Mouse (Mus musculus): ENCODE measurements around the gene Tkt. TPM values are rescaled to one million over a fixed set of nuclear protein-coding genes. Genes with fewer than 3 reads are reported as not detected.

Tkt gene
- polyA plus RNA-seq, 1 experiment, result 794 TPM

- H3K27ac ChIP-seq (ENCODE audit: insufficient read depth, low read length), result no peak overlapping the region
- peak overlapping the region; percentile 89 for H3K9ac ChIP-seq (ENCODE audit: low read depth, poor library complexity, severe bottlenecking)
- H3K27me3 ChIP-seq (ENCODE audit: control insufficient read depth, insufficient read depth, low read length, poor library complexity, severe bottlenecking), result no peaks in the 10 kb centered on the region
- peaks cover 1% of the 10 kb centered on the region for H3K4me1 ChIP-seq (ENCODE audit: control insufficient read depth, insufficient read depth, low read length)
- no peaks in the 10 kb centered on the region for H3K9me3 ChIP-seq (replicated peaks; ENCODE audit: control insufficient read depth, insufficient read depth, low read length, poor library complexity, severe bottlenecking)
- peaks cover 16% of the 10 kb centered on the region for H3K36me3 ChIP-seq (ENCODE audit: control insufficient read depth, insufficient read depth, low read length, poor library complexity, severe bottlenecking)
- H3K4me3 ChIP-seq (ENCODE audit: low read depth, low read length), result peak overlapping the region; percentile 86
- TF ChIP-seq CTCF (IDR thresholded peaks at IDR 0.05; ENCODE audit: low read depth, low read length), result no peak
- no peak for TF ChIP-seq EP300 (IDR thresholded peaks at IDR 0.05; ENCODE audit: insufficient read depth, low read depth, low read length)
- TF ChIP-seq POLR2A (IDR thresholded peaks at IDR 0.05; ENCODE audit: insufficient read depth, low read length), result no peak
These were observed 1.6 kb downstream of the Tkt start for GRCm38 (mm10) chr14:30549777-30550149.

DNA sequence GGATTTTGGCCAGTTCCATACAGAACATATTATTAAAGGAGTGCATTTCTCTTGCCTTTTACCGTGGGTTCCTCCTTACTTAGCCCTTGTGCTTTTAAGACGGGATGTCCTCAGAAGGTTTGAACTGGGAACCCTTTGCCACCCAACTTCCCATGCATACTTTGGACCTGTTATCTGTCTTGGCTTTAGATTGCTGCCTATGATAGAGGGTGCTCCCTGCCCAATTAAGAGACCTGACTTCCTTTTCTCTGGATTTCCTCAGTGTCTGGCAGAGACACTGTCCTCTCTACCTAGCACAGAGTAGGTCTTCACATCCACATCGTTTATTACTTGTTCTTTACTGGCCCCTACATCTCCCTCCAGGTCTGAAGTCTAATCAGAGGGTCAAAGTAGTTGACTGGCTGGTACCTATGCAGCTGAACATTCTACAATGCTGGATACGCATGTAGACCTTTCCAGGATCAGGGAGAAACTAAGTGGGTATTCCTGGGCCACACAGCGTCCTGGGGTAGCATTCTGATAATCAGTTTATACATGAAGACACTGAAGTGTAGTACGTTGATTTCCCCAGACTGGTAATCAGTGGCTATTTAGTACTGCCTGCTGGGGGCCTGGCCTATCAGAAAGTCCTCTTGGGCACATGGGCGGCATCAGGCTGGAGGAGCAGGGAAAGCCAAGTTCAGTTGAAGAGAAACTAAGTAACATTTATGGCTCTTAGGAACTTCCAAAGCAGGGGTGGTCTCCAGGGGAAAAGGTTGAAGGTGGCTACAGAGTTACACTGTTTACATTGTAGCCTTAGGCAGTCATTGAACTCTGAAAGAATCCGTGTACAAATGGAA is 2.3 kb downstream of the Tkt start:
- Histone ChIP-seq H3K4me3 (ENCODE audit: low read depth, low read length) (peak overlapping the region; percentile 86), H3K27ac (ENCODE audit: insufficient read depth, low read length) (no peak overlapping the region), H3K9me3 (replicated peaks; ENCODE audit: control insufficient read depth, insufficient read depth, low read length, poor library complexity, severe bottlenecking) (no peaks in the 10 kb centered on the region), H3K9ac (ENCODE audit: low read depth, poor library complexity, severe bottlenecking) (peak overlapping the region; percentile 89), H3K4me1 (ENCODE audit: control insufficient read depth, insufficient read depth, low read length) (peaks cover 1% of the 10 kb centered on the region), H3K36me3 (ENCODE audit: control insufficient read depth, insufficient read depth, low read length, poor library complexity, severe bottlenecking) (peaks cover 16% of the 10 kb centered on the region), H3K27me3 (ENCODE audit: control insufficient read depth, insufficient read depth, low read length, poor library complexity, severe bottlenecking) (no peaks in the 10 kb centered on the region)
- TF ChIP-seq EP300 (IDR thresholded peaks at IDR 0.05; ENCODE audit: insufficient read depth, low read depth, low read length) (no peak), CTCF (IDR thresholded peaks at IDR 0.05; ENCODE audit: low read depth, low read length) (no peak), POLR2A (IDR thresholded peaks at IDR 0.05; ENCODE audit: insufficient read depth, low read length) (no peak)

GRCm38 (mm10) chr14:30551509-30551908 is 3.4 kb downstream of the Tkt start:
- Histone ChIP-seq H3K36me3 (ENCODE audit: control insufficient read depth, insufficient read depth, low read length, poor library complexity, severe bottlenecking) (peaks cover 22% of the 10 kb centered on the region), H3K9ac (ENCODE audit: low read depth, poor library complexity, severe bottlenecking) (no peak overlapping the region), H3K27me3 (ENCODE audit: control insufficient read depth, insufficient read depth, low read length, poor library complexity, severe bottlenecking) (no peaks in the 10 kb centered on the region), H3K4me3 (ENCODE audit: low read depth, low read length) (no peak overlapping the region), H3K9me3 (replicated peaks; ENCODE audit: control insufficient read depth, insufficient read depth, low read length, poor library complexity, severe bottlenecking) (no peaks in the 10 kb centered on the region), H3K4me1 (ENCODE audit: control insufficient read depth, insufficient read depth, low read length) (peaks cover 1% of the 10 kb centered on the region), H3K27ac (ENCODE audit: insufficient read depth, low read length) (no peak overlapping the region)
- TF ChIP-seq CTCF (IDR thresholded peaks at IDR 0.05; ENCODE audit: low read depth, low read length) (no peak), EP300 (IDR thresholded peaks at IDR 0.05; ENCODE audit: insufficient read depth, low read depth, low read length) (no peak)

- H3K4me3 ChIP-seq (ENCODE audit: low read depth, low read length), result no peak overlapping the region
- H3K36me3 ChIP-seq (ENCODE audit: control insufficient read depth, insufficient read depth, low read length, poor library complexity, severe bottlenecking), result peaks cover 24% of the 10 kb centered on the region
- TF ChIP-seq POLR2A (IDR thresholded peaks at IDR 0.05; ENCODE audit: insufficient read depth, low read length) (no peak), CTCF (IDR thresholded peaks at IDR 0.05; ENCODE audit: low read depth, low read length) (no peak), EP300 (IDR thresholded peaks at IDR 0.05; ENCODE audit: insufficient read depth, low read depth, low read length) (no peak)
- H3K4me1 ChIP-seq (ENCODE audit: control insufficient read depth, insufficient read depth, low read length), result peaks cover 1% of the 10 kb centered on the region
- H3K27ac ChIP-seq (ENCODE audit: insufficient read depth, low read length), result no peak overlapping the region
- no peaks in the 10 kb centered on the region for H3K27me3 ChIP-seq (ENCODE audit: control insufficient read depth, insufficient read depth, low read length, poor library complexity, severe bottlenecking)
- H3K9ac ChIP-seq (ENCODE audit: low read depth, poor library complexity, severe bottlenecking), result no peak overlapping the region
- no peaks in the 10 kb centered on the region for H3K9me3 ChIP-seq (replicated peaks; ENCODE audit: control insufficient read depth, insufficient read depth, low read length, poor library complexity, severe bottlenecking)
These were observed 3.8 kb downstream of the Tkt start for GRCm38 (mm10) chr14:30551981-30552380.

DNA sequence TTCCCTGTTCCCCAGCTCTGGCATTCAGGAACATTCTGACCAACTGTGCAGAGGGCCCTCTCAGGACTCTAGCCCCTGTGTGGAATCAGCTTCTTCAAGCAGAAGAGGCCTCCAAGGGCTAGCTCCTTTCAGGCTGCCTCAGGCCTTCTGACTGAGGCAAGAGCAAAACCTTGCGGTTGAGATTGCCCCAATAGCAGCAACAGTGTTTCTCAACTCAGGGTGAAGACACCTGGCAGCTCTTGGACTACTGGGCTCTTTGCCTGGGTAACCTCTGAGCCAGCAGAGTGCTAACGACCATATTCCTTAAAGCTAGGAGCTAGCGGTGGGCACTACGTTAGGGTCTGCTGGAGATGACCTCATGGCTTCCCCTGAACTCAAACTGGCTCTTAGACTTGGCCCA is 5.0 kb downstream of the Tkt start:
- no peak overlapping the region for H3K9ac ChIP-seq (ENCODE audit: low read depth, poor library complexity, severe bottlenecking)
- H3K27me3 ChIP-seq (ENCODE audit: control insufficient read depth, insufficient read depth, low read length, poor library complexity, severe bottlenecking), result no peaks in the 10 kb centered on the region
- H3K36me3 ChIP-seq (ENCODE audit: control insufficient read depth, insufficient read depth, low read length, poor library complexity, severe bottlenecking), result peaks cover 24% of the 10 kb centered on the region
- H3K9me3 ChIP-seq (replicated peaks; ENCODE audit: control insufficient read depth, insufficient read depth, low read length, poor library complexity, severe bottlenecking), result no peaks in the 10 kb centered on the region
- H3K4me1 ChIP-seq (ENCODE audit: control insufficient read depth, insufficient read depth, low read length), result peaks cover 2% of the 10 kb centered on the region
- H3K27ac ChIP-seq (ENCODE audit: insufficient read depth, low read length), result no peak overlapping the region
- TF ChIP-seq EP300 (IDR thresholded peaks at IDR 0.05; ENCODE audit: insufficient read depth, low read depth, low read length) (no peak), CTCF (IDR thresholded peaks at IDR 0.05; ENCODE audit: low read depth, low read length) (no peak), POLR2A (IDR thresholded peaks at IDR 0.05; ENCODE audit: insufficient read depth, low read length) (no peak)
- H3K4me3 ChIP-seq (ENCODE audit: low read depth, low read length), result no peak overlapping the region

DNA sequence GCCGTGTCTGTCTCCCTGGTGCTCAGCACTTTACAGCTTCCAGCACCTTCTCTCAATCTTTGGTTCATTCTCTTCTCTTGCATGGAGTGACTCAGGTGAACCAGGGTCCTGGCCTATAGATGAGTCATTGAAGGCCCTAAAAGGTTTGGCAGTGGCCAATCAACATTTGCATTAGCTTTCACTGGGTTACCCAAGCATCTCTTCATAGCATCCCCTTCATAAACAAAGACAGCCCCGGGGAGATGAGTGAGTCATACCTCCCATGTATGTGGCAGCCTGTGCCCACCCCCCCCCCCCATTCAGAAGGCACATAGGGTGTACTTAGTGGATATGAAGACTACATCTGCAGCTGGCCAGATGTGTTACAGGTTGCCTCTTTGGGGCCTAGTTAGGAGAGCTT is 8.5 kb downstream of the Tkt start:
- H3K9me3 ChIP-seq (replicated peaks; ENCODE audit: control insufficient read depth, insufficient read depth, low read length, poor library complexity, severe bottlenecking), result no peaks in the 10 kb centered on the region
- H3K4me3 ChIP-seq (ENCODE audit: low read depth, low read length), result no peak overlapping the region
- peaks cover 48% of the 10 kb centered on the region for H3K36me3 ChIP-seq (ENCODE audit: control insufficient read depth, insufficient read depth, low read length, poor library complexity, severe bottlenecking)
- H3K27ac ChIP-seq (ENCODE audit: insufficient read depth, low read length), result no peak overlapping the region
- no peak for TF ChIP-seq POLR2A (IDR thresholded peaks at IDR 0.05; ENCODE audit: insufficient read depth, low read length)
- no peak for TF ChIP-seq EP300 (IDR thresholded peaks at IDR 0.05; ENCODE audit: insufficient read depth, low read depth, low read length)
- no peak for TF ChIP-seq CTCF (IDR thresholded peaks at IDR 0.05; ENCODE audit: low read depth, low read length)
- no peak overlapping the region for H3K9ac ChIP-seq (ENCODE audit: low read depth, poor library complexity, severe bottlenecking)
- H3K4me1 ChIP-seq (ENCODE audit: control insufficient read depth, insufficient read depth, low read length), result peaks cover 2% of the 10 kb centered on the region
- H3K27me3 ChIP-seq (ENCODE audit: control insufficient read depth, insufficient read depth, low read length, poor library complexity, severe bottlenecking), result no peaks in the 10 kb centered on the region
